Mouse (Mus musculus) CH12.LX (cell line): ENCODE data around the gene Gm853. TPM values are rescaled to one million over a fixed set of nuclear protein-coding genes. Genes with fewer than 3 reads are reported as not detected.

Experiments
- DNase-seq: peaks from one replicate; pipeline ENCODE4 v3.0.0-alpha.2; 2013; ENCODE audit errors: extremely low read depth
- H3K27ac ChIP-seq: 2 replicates; pipeline ENCODE4 v1.5.1; 2012; ENCODE audit warnings: low read depth, mild to moderate bottlenecking, control low read depth, moderate library complexity; ENCODE audit not compliant: insufficient read depth
- H3K27me3 ChIP-seq: replicated peaks from 2 replicates; pipeline ENCODE3; 2012; ENCODE audit warnings: inconsistent platforms
- H3K36me3 ChIP-seq, 2 experiments: replicated peaks in 1 of 2; 2 replicates each; pipeline versions ENCODE3 to v1.6.1; 2012; ENCODE audit warnings: inconsistent platforms in 1 of 2, low read length in 1 of 2, mild to moderate bottlenecking in 1 of 2, mixed read lengths in 1 of 2, moderate library complexity in 1 of 2; ENCODE audit not compliant: control insufficient read depth in 1 of 2, insufficient read depth in 1 of 2
- H3K4me1 ChIP-seq, 2 experiments: 2 replicates each; pipeline ENCODE4 v1.6.1; 2012; ENCODE audit warnings: inconsistent platforms in 1 of 2, moderate library complexity in 1 of 2; ENCODE audit not compliant: insufficient read depth in 2 of 2, control insufficient read depth in 1 of 2
- H3K4me2 ChIP-seq: 2 replicates; pipeline ENCODE4 v1.6.1; 2012; ENCODE audit warnings: low read depth, mild to moderate bottlenecking, control low read depth; ENCODE audit not compliant: poor library complexity, insufficient read depth, severe bottlenecking
- H3K4me3 ChIP-seq, 3 experiments: fragments of 150-350 bp in 1 of 3; sonication (generic) in 1 of 3; replicated peaks in 1 of 3; 2 replicates each; pipeline versions ENCODE3 to v1.5.1; 2011 to 2012; ENCODE audit warnings: low read depth in 2 of 3, low read length in 2 of 3, mild to moderate bottlenecking in 2 of 3, moderate library complexity in 2 of 3, control low read depth in 1 of 3, improper control_type of control experiment in 1 of 3, inconsistent platforms in 1 of 3, mixed read lengths in 1 of 3; ENCODE audit not compliant: poor library complexity in 1 of 3
- H3K79me2 ChIP-seq: replicated peaks from 2 replicates; pipeline ENCODE4 v1.6.1; 2012; ENCODE audit warnings: mild to moderate bottlenecking, moderate library complexity; ENCODE audit not compliant: control insufficient read depth, poor library complexity, insufficient read depth, severe bottlenecking; ENCODE audit errors: extremely low read depth
- H3K9ac ChIP-seq: 2 replicates; pipeline ENCODE4 v1.6.1; 2012; ENCODE audit warnings: low read depth, mild to moderate bottlenecking, control low read depth, moderate library complexity; ENCODE audit not compliant: insufficient read depth
- H3K9me3 ChIP-seq: replicated peaks from 2 replicates; pipeline ENCODE3; 2012; ENCODE audit warnings: low read length, inconsistent platforms, mixed read lengths
- BHLHE40 ChIP-seq: IDR thresholded peaks from 2 replicates; pipeline ENCODE4 v1.6.1; 2011; ENCODE audit warnings: mild to moderate bottlenecking, low read depth, low read length, improper control_type of control experiment
- CHD2 ChIP-seq: IDR thresholded peaks from 2 replicates; pipeline ENCODE4 v1.6.1; 2011; ENCODE audit warnings: low read length, improper control_type of control experiment
- ELF1 ChIP-seq: IDR thresholded peaks from 2 replicates; pipeline ENCODE4 v1.6.1; 2014; ENCODE audit warnings: low read depth, mild to moderate bottlenecking, inconsistent platforms, low read length, improper control_type of control experiment
- ETS1 ChIP-seq: conservative IDR thresholded peaks from 2 replicates; pipeline ENCODE4 v1.6.1; 2012; ENCODE audit warnings: low read depth, mild to moderate bottlenecking, inconsistent platforms, low read length, improper control_type of control experiment, moderate library complexity
- GABPA ChIP-seq: IDR thresholded peaks from 2 replicates; pipeline ENCODE4 v1.6.1; 2012; ENCODE audit warnings: low read depth, low read length, improper control_type of control experiment, inconsistent platforms; ENCODE audit not compliant: insufficient replicate concordance
- KAT2A ChIP-seq: IDR thresholded peaks from 2 replicates; pipeline ENCODE4 v1.6.1; 2012; ENCODE audit warnings: low read length, improper control_type of control experiment, inconsistent platforms; ENCODE audit not compliant: insufficient replicate concordance
- MAFK ChIP-seq: IDR thresholded peaks from 2 replicates; pipeline ENCODE4 v1.6.1; 2011; ENCODE audit warnings: low read length, improper control_type of control experiment; ENCODE audit not compliant: insufficient replicate concordance
- MXI1 ChIP-seq: IDR thresholded peaks from 2 replicates; pipeline ENCODE4 v1.6.1; 2011; ENCODE audit warnings: mild to moderate bottlenecking, low read depth, low read length, improper control_type of control experiment
- MYC ChIP-seq: IDR thresholded peaks from 2 replicates; pipeline ENCODE4 v1.6.1; 2011; ENCODE audit warnings: low read depth, mild to moderate bottlenecking, improper control_type of control experiment, low read length
- NRF1 ChIP-seq: IDR thresholded peaks from 2 replicates; pipeline ENCODE4 v1.6.1; 2014; ENCODE audit warnings: low read depth, mild to moderate bottlenecking, inconsistent platforms, low read length, improper control_type of control experiment, moderate library complexity
- POLR2AphosphoS2 ChIP-seq: IDR thresholded peaks from 2 replicates; pipeline ENCODE4 v1.6.1; 2011; ENCODE audit warnings: low read depth, low read length, improper control_type of control experiment
- RCOR1 ChIP-seq: conservative IDR thresholded peaks from 2 replicates; pipeline ENCODE4 v1.6.1; 2012; ENCODE audit warnings: low read depth, mild to moderate bottlenecking, inconsistent platforms, low read length, improper control_type of control experiment
- SIN3A ChIP-seq: IDR thresholded peaks from 2 replicates; pipeline ENCODE4 v1.6.1; 2012; ENCODE audit warnings: low read length, improper control_type of control experiment, inconsistent platforms
- UBTF ChIP-seq: IDR thresholded peaks from 2 replicates; pipeline ENCODE4 v1.6.1; 2012; ENCODE audit warnings: low read depth, mild to moderate bottlenecking, inconsistent platforms, low read length, improper control_type of control experiment, moderate library complexity
- USF1 ChIP-seq: IDR thresholded peaks from 2 replicates; pipeline ENCODE4 v1.6.1; 2014; ENCODE audit warnings: low read depth, mild to moderate bottlenecking, inconsistent platforms, low read length, improper control_type of control experiment
- USF2 ChIP-seq: conservative IDR thresholded peaks from 2 replicates; pipeline ENCODE4 v1.6.1; 2011; ENCODE audit warnings: low read depth, low read length, improper control_type of control experiment
- ZC3H11A ChIP-seq: IDR thresholded peaks from 2 replicates; pipeline ENCODE4 v1.6.1; 2012; ENCODE audit warnings: low read depth, mild to moderate bottlenecking, inconsistent platforms, low read length, improper control_type of control experiment
- ZKSCAN1 ChIP-seq: IDR thresholded peaks from 2 replicates; pipeline ENCODE4 v1.6.1; 2012; ENCODE audit warnings: low read depth, inconsistent platforms, low read length, improper control_type of control experiment, borderline replicate concordance
- ZMIZ1 ChIP-seq: IDR thresholded peaks from 2 replicates; pipeline ENCODE4 v1.6.1; 2012; ENCODE audit warnings: low read depth, mild to moderate bottlenecking, inconsistent platforms, low read length, improper control_type of control experiment
- dilution Hi-C: fragments of 300-500 bp; cut with MboI; formaldehyde crosslinking; loops from 2 replicates; pipeline ENCODE4 v1.14.3; 2020; ENCODE audit warnings: low sequenced_read_pairs; ENCODE audit not compliant: extremely low pct_unique_long_range_greater_than_20kb, extremely low pct_ligation_motif_present
- in situ Hi-C: fragments of 300-500 bp; cut with MboI; formaldehyde crosslinking; loops from 3 replicates; pipeline ENCODE4 v1.14.3; 2019; ENCODE audit warnings: low sequenced_read_pairs, low pct_ligation_motif_present, low pct_unique_long_range_greater_than_20kb, mixed read lengths
- polyA plus RNA-seq: library from polyadenylated mRNA; unstranded; fragments of >175 nt; gene quantifications from 2 replicates; pipeline ENCODE4 v1.2.1, GENCODE M21; 2012; ENCODE audit warnings: low read depth; ENCODE audit not compliant: insufficient read length
- total RNA-seq, 2 experiments: library from RNA; depleted of rRNA; stranded (reverse); fragments of 300-350 nt in 1 of 2; fragments of >200 nt in 1 of 2; gene quantifications; 2 replicates each; pipeline ENCODE4 v1.2.3; 2012 to 2014

The Gm853 gene
- total and polyA plus RNA-seq, 3 experiments: not detected

DNA sequence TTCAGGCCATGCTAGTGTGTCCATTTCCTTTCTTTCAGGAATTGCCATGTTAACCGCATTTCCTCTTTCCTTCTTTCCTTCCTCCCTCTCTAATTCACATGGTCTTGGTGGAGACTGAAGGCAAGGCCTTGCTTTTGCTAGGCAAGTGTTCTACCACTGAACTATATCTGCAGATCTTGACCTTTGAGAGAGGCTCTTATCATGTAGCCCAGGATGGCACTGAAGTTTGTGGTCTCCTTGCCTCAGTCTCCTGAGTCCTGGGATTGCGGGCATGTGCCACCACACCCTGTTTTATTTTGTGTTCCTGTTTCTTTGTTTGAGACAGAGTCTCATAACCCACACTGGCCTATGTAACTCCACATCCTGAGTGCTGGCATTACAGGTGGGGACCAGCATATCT, 10.3 kb downstream of the Gm853 start:
- no peak overlapping the region for H3K4me3 ChIP-seq
- TF ChIP-seq MAFK: no peak
- no peak for TF ChIP-seq ETS1
- TF ChIP-seq GABPA: no peak
- TF ChIP-seq KAT2A: no peak
- TF ChIP-seq ZKSCAN1: no peak
- no peak for TF ChIP-seq RCOR1
- TF ChIP-seq ZC3H11A: no peak
- TF ChIP-seq MYC: no peak
- TF ChIP-seq NRF1: no peak
- no peak for TF ChIP-seq POLR2AphosphoS2
- no peak for TF ChIP-seq UBTF
- no peak for TF ChIP-seq MXI1
- TF ChIP-seq CHD2: no peak
- no peak for TF ChIP-seq ZMIZ1
- no peak for TF ChIP-seq USF1
- no peak for TF ChIP-seq BHLHE40
- TF ChIP-seq USF2: no peak
- no peak for TF ChIP-seq ELF1
- no peak for TF ChIP-seq SIN3A
- TF ChIP-seq, all 38 proteins: peak for 0
- no peak overlapping the region for H3K4me2 ChIP-seq
- H3K79me2 ChIP-seq: no peaks in the 10 kb centered on the region; the same call in 1 of the 2 replicates
- dilution Hi-C loops: no loop called here
- H3K9me3 ChIP-seq: no peaks in the 10 kb centered on the region
- H3K27me3 ChIP-seq: peaks cover 71% of the 10 kb centered on the region
- H3K9ac ChIP-seq: no peak overlapping the region
- in situ Hi-C loops: no loop called here
- no peak for DNase-seq
- no peak overlapping the region for H3K27ac ChIP-seq
- no peaks in the 10 kb centered on the region for H3K36me3 ChIP-seq
- H3K4me1 ChIP-seq: no peaks in the 10 kb centered on the region
